Mouse (Mus musculus) lung, postnatal 0 days (tissue): ENCODE measurements around the gene Trim2.

Experiments
- CTCF ChIP-seq: IDR thresholded peaks from 2 replicates; pipeline ENCODE4 v1.5.1; 2016; ENCODE audit warnings: antibody characterized with exemption, mild to moderate bottlenecking
- EP300 ChIP-seq: IDR thresholded peaks from 2 replicates; pipeline ENCODE4 v1.6.1; 2016; ENCODE audit warnings: antibody characterized with exemption, mild to moderate bottlenecking, control low read depth

DNA sequence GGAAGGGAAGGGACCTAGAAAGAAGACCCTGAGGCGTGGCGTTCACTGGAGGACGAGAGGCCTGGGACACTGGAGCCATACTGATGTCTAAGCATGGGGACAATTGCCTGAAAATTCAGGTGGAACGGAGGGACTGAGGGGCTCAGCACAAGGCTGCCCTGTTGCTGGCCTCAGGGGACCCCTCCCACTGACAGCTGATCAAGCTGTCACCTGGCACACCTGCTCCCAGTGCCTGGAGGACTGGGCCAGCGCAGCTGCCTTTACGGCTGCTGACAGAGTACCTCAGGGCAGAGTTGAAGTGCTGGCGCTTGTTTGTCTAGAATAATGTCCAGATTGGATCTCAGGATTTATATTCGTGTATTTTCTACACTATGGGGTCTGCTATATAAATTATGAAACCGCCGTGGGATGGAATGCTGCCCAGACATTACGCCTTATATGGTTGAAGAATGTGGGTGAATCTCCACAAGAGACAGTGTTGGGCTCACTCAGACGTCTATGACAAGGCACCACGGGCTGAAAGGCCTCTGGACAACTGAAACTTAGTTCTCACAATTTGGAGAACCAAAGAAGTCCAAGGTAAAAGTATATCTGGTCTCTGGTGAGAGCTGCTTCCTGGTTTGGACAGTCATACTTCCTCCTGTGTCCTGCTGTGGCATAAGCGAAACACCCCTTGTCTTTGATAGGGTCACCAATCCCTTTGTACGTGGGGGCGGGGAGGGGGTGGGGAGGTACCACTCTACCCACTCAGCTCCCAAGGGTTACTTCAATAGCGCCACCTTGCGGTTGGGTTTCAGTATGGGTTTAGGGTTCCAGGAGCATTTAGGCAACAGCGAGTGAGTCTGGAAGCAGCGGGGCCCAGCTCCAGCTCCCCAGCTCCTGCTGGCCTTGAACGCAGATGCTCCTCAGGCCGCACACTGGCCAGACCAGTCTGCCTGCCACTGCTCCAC is 27.0 kb upstream of the Trim2 start:
- TF ChIP-seq CTCF (peak; percentile 75), EP300 (no peak)
